Mouse (Mus musculus) embryonic facial prominence, embryonic 15.5 days (tissue): ENCODE measurements around the gene Mpst. TPM values are rescaled to one million over a fixed set of nuclear protein-coding genes. Genes with fewer than 3 reads are reported as not detected.

Experiments used
- ATAC-seq: fragments of 200-750 bp; cut with Nextera tagmentation; 2 replicates; pipeline ENCODE4 v1.8.0; 2017; ENCODE audit warnings: low read depth, moderate TSS enrichment; ENCODE audit not compliant: insufficient number of reproducible peaks, low FRiP score, low TSS enrichment
- H3K27ac ChIP-seq: fragments of 300-500 bp; sonication (generic); replicated peaks from 2 replicates; pipeline ENCODE4 v1.5.1; 2015; ENCODE audit warnings: mild to moderate bottlenecking, inconsistent platforms
- H3K27me3 ChIP-seq: fragments of 300-500 bp; sonication (generic); 2 replicates; pipeline ENCODE4 v1.6.1; 2015; ENCODE audit warnings: inconsistent platforms
- H3K36me3 ChIP-seq: fragments of 300-500 bp; sonication (generic); 2 replicates; pipeline ENCODE4 v1.6.1; 2015; ENCODE audit warnings: mild to moderate bottlenecking, inconsistent platforms
- H3K4me1 ChIP-seq: fragments of 300-500 bp; sonication (generic); 2 replicates; pipeline ENCODE4 v1.6.1; 2015; ENCODE audit warnings: inconsistent platforms
- H3K4me2 ChIP-seq: fragments of 300-500 bp; sonication (generic); replicated peaks from 2 replicates; pipeline ENCODE4 v1.6.1; 2015; ENCODE audit warnings: mild to moderate bottlenecking, inconsistent platforms
- H3K4me3 ChIP-seq: fragments of 300-500 bp; sonication (generic); replicated peaks from 2 replicates; pipeline ENCODE4 v1.5.1; 2015; ENCODE audit warnings: mild to moderate bottlenecking, inconsistent platforms
- H3K9ac ChIP-seq: fragments of 300-500 bp; sonication (generic); 2 replicates; pipeline ENCODE4 v1.6.1; 2015; ENCODE audit warnings: inconsistent platforms
- H3K9me3 ChIP-seq: fragments of 300-500 bp; sonication (generic); replicated peaks from 2 replicates; pipeline ENCODE4 v1.6.1; 2016; ENCODE audit warnings: inconsistent platforms
- WGBS: fragments of 180-500 bp; shearing (Covaris S2); methylation state at CpG from one replicate; pipeline ENCODE4 v1.1.7; 2015; 5-methylcytosine and 5-hydroxymethylcytosine counted together
- polyA plus RNA-seq: library from polyadenylated mRNA; unstranded; fragments of >200 nt; fragmentation: Nextera tagmentation; extraction: Ambion mirVana; gene quantifications from 2 replicates; pipeline ENCODE4 v1.2.1, GENCODE M21; 2015

The Mpst gene
- polyA plus RNA-seq = 2.8 and 4.1 TPM in 2 replicates

DNA sequence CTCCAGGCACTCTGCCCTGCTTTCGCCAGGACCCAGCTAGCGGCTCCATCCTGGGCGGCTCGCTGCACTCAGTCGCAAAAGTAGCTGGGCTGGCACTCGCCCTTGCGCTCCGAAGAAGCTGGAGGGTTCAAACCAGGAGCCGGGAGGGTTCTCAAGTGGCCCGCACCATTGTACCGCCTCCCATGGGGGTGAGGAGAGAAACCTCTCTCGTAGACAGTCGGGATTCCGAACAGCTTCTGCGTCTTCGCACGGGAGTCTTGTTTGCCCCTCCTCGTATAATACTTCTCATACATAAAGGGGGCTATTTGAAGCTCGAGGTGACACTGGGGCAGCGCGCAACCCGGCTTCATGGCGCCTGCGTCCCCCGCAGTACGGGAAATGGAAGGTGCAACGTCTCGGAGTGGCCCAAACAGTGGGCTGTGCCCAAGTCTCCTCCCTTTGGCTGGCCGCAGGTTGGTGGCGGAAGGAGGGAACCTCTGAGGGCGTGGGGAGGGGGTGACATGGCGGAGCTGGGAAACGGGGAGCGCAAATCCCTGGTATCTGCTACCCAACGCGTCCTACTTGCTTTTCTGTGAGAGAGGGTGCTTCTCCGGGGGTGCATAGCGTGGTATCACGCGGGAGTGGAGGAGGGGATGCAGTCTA, at the start of gene Mpst:
Gene Mpst (plus strand): TSS at position 124 of the 642 bp plus-strand sequence.
- Histone ChIP-seq H3K4me3 (peak within 1 kb of the TSS; percentile 63), H3K27ac (peak within 1 kb of the TSS; percentile 94), H3K4me1 (peaks cover 57% of the 10 kb centered on the region)

DNA sequence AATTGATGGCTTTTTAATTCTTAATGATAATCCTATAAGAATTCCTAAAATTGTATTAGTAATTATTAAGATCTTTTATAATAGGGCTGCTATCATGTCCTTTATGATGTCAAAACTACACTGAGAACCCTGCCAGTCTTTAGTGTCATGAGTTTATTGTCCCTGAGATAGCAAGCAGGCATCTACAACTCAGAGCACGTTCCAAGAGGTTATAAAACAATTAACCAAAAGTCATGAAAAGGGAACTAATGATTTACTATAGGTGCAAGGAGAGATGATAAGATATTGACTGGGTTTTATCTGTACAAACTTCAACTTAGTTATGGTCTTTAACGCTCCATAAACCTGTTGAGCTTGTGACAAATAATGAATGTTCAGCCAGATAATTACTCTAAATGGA, 40.3 kb upstream of the Mpst start:
- Histone ChIP-seq H3K36me3 (no peaks in the 10 kb centered on the region), H3K4me2 (no peak overlapping the region), H3K27me3 (peaks cover 25% of the 10 kb centered on the region), H3K4me1 (no peaks in the 10 kb centered on the region), H3K9ac (no peak overlapping the region), H3K4me3 (no peak overlapping the region), H3K27ac (no peak overlapping the region), H3K9me3 (no peaks in the 10 kb centered on the region)
- no peak for ATAC-seq
- WGBS = 71% methylated on average over 2 of the region's 2 CpGs

More for the DNA sequence above, at the start of gene Mpst:
- peaks cover 38% of the 10 kb centered on the region for H3K27me3 ChIP-seq
- no peaks in the 10 kb centered on the region for H3K36me3 ChIP-seq
- H3K4me2 ChIP-seq = peak within 1 kb of the TSS; percentile 92
- ATAC-seq = peak; percentile 87
- no peaks in the 10 kb centered on the region for H3K9me3 ChIP-seq
- WGBS = under 1% methylated on average over 40 of the region's 40 CpGs
- peak within 1 kb of the TSS; percentile 39 for H3K9ac ChIP-seq

DNA sequence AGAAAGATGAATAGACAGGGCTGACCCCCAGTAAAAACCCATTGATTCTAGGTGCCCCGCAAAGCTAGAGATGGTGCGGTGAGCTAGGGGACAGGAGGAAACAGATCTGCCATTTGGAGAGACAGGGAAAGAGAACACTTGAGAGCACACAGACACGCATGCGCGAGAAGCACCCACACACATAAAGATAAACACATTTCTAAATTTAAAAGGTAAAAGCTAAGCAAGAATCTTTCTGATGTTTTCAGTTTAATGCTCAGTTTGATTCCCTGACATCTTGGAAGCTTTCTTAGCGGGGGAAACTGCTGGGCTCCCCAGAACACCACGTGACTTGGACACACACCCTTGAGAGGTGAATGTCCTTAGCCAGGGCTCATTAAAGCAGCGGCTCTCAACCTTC, 39.3 kb upstream of the Mpst start:
- H3K9me3 ChIP-seq = no peaks in the 10 kb centered on the region
- no peak overlapping the region for H3K27ac ChIP-seq
- no peaks in the 10 kb centered on the region for H3K4me1 ChIP-seq
- no peak overlapping the region for H3K4me2 ChIP-seq
- WGBS = 74% methylated on average over 8 of the region's 8 CpGs
- no peaks in the 10 kb centered on the region for H3K36me3 ChIP-seq
- no peak for ATAC-seq
- H3K9ac ChIP-seq = no peak overlapping the region
- peaks cover 25% of the 10 kb centered on the region for H3K27me3 ChIP-seq
- H3K4me3 ChIP-seq = no peak overlapping the region

DNA sequence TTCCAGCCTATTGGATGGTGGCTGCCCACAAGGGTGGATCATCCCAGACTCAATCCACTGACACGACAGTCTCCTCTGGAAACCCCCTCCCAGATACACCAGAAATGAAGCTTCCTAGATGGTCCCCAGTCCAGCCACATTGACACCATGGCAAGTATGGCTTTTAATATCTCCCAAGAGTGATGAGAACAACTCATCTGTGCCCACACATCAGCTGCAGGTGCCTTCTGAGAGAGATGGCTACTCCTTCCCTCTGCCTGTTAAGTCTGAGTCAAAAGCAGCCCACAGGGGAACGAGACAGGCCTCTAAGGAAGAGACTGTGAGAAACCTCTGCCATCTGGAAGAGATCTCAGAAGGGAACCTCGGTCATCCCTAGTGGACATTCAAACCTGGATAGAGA, 38.4 kb upstream of the Mpst start:
- no peaks in the 10 kb centered on the region for H3K9me3 ChIP-seq
- H3K4me1 ChIP-seq = no peaks in the 10 kb centered on the region
- H3K36me3 ChIP-seq = no peaks in the 10 kb centered on the region
- ATAC-seq = no peak
- 64% methylated on average over 3 of the region's 3 CpGs for WGBS
- H3K9ac ChIP-seq = no peak overlapping the region
- no peak overlapping the region for H3K4me2 ChIP-seq
- no peak overlapping the region for H3K27ac ChIP-seq
- H3K27me3 ChIP-seq = peaks cover 25% of the 10 kb centered on the region
- no peak overlapping the region for H3K4me3 ChIP-seq

DNA sequence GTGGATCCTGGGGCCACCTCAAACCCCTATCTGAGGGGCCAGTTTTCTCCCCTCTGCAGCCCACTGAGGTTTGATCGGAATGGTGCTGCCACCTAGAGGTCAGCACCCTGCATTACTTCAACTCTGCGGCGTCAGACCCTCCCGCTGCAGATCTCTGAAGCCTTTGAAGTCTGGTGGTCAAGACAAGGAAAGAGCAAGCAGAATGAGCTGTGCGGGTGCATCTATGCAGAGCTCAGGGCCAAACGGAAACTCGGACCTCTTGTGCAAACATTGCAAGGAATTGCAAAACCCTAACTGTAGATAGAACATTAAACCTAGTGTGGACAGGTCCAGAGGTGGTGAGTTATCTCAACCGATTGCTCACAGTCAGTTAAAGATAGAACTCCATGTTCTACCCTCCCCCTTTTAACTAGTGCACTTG, 37.3 kb upstream of the Mpst start:
- H3K9me3 ChIP-seq = no peaks in the 10 kb centered on the region
- no peak overlapping the region for H3K9ac ChIP-seq
- H3K27me3 ChIP-seq = peaks cover 25% of the 10 kb centered on the region
- no peaks in the 10 kb centered on the region for H3K4me1 ChIP-seq
- no peak overlapping the region for H3K27ac ChIP-seq
- H3K4me3 ChIP-seq = no peak overlapping the region
- 11% methylated on average over 8 of the region's 8 CpGs for WGBS
- no peak overlapping the region for H3K4me2 ChIP-seq
- no peaks in the 10 kb centered on the region for H3K36me3 ChIP-seq
- no peak for ATAC-seq

DNA sequence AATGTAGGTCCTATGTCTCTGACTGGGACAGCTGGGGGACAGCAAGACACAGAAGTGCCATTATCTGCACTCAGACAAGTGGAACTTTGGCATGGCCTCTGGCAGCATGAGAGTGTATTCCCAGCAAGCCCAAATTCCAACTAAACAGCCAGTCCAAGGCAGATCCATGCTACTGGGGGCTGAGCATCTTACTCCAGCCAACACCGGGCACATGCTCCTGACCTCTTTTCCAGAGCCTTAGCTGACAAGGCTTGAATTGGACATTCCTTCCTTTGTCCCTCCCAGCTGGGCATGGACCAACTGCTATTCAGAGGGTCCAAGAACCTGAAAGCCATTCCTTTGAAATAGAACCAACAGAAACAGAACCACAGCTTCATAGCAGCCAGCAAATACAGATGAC, 36.6 kb upstream of the Mpst start:
- 79% methylated on average over 1 of the region's 1 CpGs for WGBS
- no peak for ATAC-seq
- no peaks in the 10 kb centered on the region for H3K9me3 ChIP-seq

DNA sequence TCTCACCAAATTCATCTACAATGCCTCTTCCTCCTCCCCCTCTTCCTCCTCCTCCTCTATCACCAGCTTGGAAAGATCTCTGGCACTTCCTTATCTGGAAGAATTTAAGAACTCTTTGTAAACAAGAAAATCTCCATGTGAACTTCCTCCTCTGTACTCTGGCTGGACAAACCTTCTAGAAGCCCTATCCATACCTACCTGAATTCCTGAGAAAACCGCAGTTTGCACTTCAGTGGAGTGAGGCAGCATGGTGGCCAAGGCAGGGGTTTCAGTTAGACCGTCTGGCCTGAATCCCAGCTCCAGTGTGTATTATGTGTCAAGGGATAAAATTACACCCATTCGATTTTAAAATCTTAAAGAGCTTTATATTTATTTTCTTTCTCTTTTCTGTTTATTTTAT, 33.4 kb upstream of the Mpst start:
- no peak for ATAC-seq
- WGBS = 58% methylated on average over 3 of the region's 3 CpGs
- H3K4me3 ChIP-seq = no peak overlapping the region
- peaks cover 18% of the 10 kb centered on the region for H3K27me3 ChIP-seq
- H3K36me3 ChIP-seq = no peaks in the 10 kb centered on the region
- no peak overlapping the region for H3K9ac ChIP-seq
- no peaks in the 10 kb centered on the region for H3K9me3 ChIP-seq
- no peaks in the 10 kb centered on the region for H3K4me1 ChIP-seq
- H3K27ac ChIP-seq = no peak overlapping the region
- no peak overlapping the region for H3K4me2 ChIP-seq

More for the DNA sequence above, 36.6 kb upstream of the Mpst start:
- Histone ChIP-seq H3K4me1 (no peaks in the 10 kb centered on the region), H3K4me2 (no peak overlapping the region), H3K27ac (no peak overlapping the region), H3K36me3 (no peaks in the 10 kb centered on the region), H3K9ac (no peak overlapping the region), H3K4me3 (no peak overlapping the region), H3K27me3 (peaks cover 25% of the 10 kb centered on the region)

DNA sequence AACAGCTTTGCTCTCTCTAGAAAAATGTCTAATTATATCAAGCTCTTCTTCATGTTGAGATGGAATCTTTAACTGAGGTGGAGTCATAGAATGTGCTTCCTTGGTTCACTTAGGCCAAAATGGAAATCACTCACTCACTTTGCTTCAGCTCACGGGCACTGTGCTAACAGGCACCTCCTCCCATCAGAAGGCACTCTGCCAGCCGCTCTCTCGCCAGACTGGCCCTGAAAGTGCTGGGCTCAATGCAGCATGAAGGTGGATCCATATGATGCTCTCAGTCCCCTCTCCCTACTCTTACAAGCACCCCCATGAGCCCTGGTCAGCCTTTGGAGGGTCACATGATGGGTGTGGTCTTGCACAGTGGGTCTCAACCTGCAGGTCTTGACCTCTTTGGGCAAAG, 32.0 kb upstream of the Mpst start:
- peaks cover 12% of the 10 kb centered on the region for H3K27me3 ChIP-seq
- 63% methylated on average over 3 of the region's 3 CpGs for WGBS
- no peak overlapping the region for H3K27ac ChIP-seq
- no peak for ATAC-seq
- H3K9ac ChIP-seq = no peak overlapping the region
- no peak overlapping the region for H3K4me3 ChIP-seq
- H3K4me1 ChIP-seq = no peaks in the 10 kb centered on the region
- no peaks in the 10 kb centered on the region for H3K36me3 ChIP-seq
- no peak overlapping the region for H3K4me2 ChIP-seq
- H3K9me3 ChIP-seq = no peaks in the 10 kb centered on the region

DNA sequence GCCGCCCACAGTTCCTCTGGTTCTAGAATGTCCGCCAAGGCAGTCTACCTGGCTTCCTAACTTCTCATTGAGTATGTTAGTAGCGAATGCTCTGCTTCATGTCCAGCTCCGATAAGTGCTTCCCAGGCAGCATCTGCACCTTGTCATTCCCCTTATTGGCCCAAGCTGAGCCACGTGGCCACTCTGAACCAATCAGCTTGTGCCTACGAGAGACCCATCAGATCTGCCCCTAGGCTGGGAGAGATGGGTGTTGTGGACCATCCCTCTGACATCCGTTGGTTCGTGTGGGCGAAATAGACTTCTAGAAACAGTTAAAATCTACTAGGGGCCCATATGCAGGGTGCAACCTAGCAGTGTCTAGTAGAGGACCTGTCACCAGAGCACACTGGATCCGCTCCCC, 28.4 kb upstream of the Mpst start:
- WGBS = 89% methylated on average over 10 of the region's 10 CpGs
- Histone ChIP-seq H3K4me3 (no peak overlapping the region), H3K27me3 (no peaks in the 10 kb centered on the region), H3K9ac (no peak overlapping the region), H3K36me3 (no peaks in the 10 kb centered on the region), H3K4me1 (no peaks in the 10 kb centered on the region), H3K9me3 (no peaks in the 10 kb centered on the region), H3K4me2 (no peak overlapping the region), H3K27ac (no peak overlapping the region)
- ATAC-seq = no peak

DNA sequence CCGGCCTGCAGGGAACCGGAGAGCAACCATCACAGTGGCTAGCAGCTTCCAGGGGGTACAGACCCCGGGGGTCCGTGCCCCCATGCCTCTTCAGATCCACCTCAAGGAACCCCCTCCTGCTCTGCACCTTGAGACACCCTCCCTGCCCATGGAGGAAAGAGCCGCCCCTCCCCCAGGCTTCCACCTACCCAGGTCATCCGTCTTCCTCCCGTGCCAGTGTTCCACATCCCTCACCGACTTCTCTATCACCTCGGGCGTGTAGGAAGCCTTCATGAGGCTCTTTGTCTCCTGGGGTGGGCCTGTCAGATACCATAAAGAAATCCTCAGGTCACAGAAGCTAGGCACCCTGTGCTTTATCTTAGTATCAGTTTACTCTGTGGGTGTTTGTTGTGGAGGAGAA, 27.7 kb upstream of the Mpst start:
- ATAC-seq = no peak
- Histone ChIP-seq H3K4me2 (no peak overlapping the region), H3K9ac (no peak overlapping the region), H3K27me3 (no peaks in the 10 kb centered on the region), H3K4me1 (no peaks in the 10 kb centered on the region), H3K4me3 (no peak overlapping the region), H3K36me3 (no peaks in the 10 kb centered on the region), H3K9me3 (no peaks in the 10 kb centered on the region), H3K27ac (no peak overlapping the region)
- 84% methylated on average over 10 of the region's 10 CpGs for WGBS

DNA sequence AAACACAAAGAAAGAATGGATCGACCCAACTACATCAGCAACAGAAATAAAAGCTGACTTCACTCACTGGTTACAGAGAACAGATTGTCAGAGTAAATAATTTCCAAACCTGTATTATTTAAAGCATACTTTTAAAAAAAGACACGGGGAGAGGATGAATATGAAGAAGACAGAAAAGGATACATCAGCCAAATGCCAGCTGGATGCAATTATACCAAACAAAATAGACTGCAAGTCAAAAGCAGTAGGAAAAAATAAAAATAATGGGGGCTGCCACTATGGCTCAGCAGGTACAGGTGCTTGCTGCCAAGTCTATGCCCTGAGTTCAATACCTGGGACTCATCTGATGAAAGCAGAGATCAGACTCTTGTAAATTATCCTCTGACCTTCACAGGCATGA, 26.0 kb upstream of the Mpst start:
- Histone ChIP-seq H3K4me3 (no peak overlapping the region), H3K36me3 (no peaks in the 10 kb centered on the region), H3K4me1 (0 out of 2 replicates have a peak, but pooled peaks cover 6% of the 10 kb centered on the region), H3K9ac (no peak overlapping the region), H3K27me3 (no peaks in the 10 kb centered on the region), H3K27ac (no peak overlapping the region), H3K9me3 (no peaks in the 10 kb centered on the region), H3K4me2 (no peak overlapping the region)
- WGBS = 49% methylated on average over 2 of the region's 2 CpGs
- ATAC-seq = no peak

DNA sequence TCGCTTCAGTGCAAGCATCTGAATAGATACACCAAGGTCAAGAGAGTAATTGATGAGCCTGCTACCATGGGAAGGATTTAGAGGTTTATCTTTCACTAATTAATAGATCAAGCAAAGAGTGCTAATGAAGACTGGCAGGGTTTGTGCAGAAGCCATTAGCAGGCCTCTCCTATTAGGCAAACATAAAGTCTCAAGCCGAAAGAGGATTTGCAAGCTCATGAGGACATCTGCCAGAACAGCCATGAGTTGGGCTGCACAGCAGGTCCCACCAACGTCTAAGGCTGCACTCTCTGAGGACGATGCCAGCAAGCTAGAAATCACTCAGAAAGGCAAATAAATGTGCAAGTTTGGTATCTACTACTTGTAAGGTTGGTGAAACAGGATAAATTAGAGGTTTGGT, 25.5 kb upstream of the Mpst start:
- no peak overlapping the region for H3K4me2 ChIP-seq
- 0 out of 2 replicates have a peak, but pooled peaks cover 6% of the 10 kb centered on the region for H3K4me1 ChIP-seq
- no peak overlapping the region for H3K4me3 ChIP-seq
- H3K27me3 ChIP-seq = no peaks in the 10 kb centered on the region
- H3K27ac ChIP-seq = no peak overlapping the region
- no peaks in the 10 kb centered on the region for H3K9me3 ChIP-seq
- H3K9ac ChIP-seq = no peak overlapping the region
- no peak for ATAC-seq
- 65% methylated on average over 4 of the region's 4 CpGs for WGBS
- H3K36me3 ChIP-seq = no peaks in the 10 kb centered on the region
